Mouse (Mus musculus) heart, adult 2 months (tissue): Measurements from ENCODE around the gene Arid5b. TPM values are rescaled to one million over a fixed set of nuclear protein-coding genes. Genes with fewer than 3 reads are reported as not detected.

Experiments used
- DNase-seq, 2 experiments: peaks; one replicate each; pipeline ENCODE4 v3.0.0; 2021
- H3K27ac ChIP-seq: fragments of 200-600 bp; 2 replicates; pipeline ENCODE4 v1.8.1; 2022
- H3K27me3 ChIP-seq: fragments of 200-500 bp; 2 replicates; pipeline ENCODE4 v1.6.1; 2012; ENCODE audit warnings: mild to moderate bottlenecking, low read length, inconsistent platforms, mixed read lengths; ENCODE audit not compliant: control insufficient read depth, insufficient read depth
- H3K36me3 ChIP-seq: fragments of 200-500 bp; 2 replicates; pipeline ENCODE4 v1.6.1; 2012; ENCODE audit warnings: low read length, inconsistent platforms; ENCODE audit not compliant: control insufficient read depth, insufficient read depth
- H3K4me1 ChIP-seq: fragments of 200-500 bp; 2 replicates; pipeline ENCODE4 v1.6.1; 2011; ENCODE audit warnings: low read length; ENCODE audit not compliant: control insufficient read depth, insufficient read depth
- H3K4me3 ChIP-seq: fragments of 200-600 bp; 2 replicates; pipeline ENCODE4 v1.8.1; 2022
- H3K79me2 ChIP-seq: fragments of 200-500 bp; replicated peaks from 2 replicates; pipeline ENCODE4 v1.6.1; 2012; ENCODE audit warnings: mild to moderate bottlenecking, inconsistent platforms, low read length, moderate library complexity, mixed read lengths; ENCODE audit not compliant: control insufficient read depth, insufficient read depth
- H3K9ac ChIP-seq: fragments of 200-500 bp; 2 replicates; pipeline ENCODE4 v1.6.1; 2012; ENCODE audit warnings: low read depth, mild to moderate bottlenecking, control low read depth, inconsistent platforms, low read length, mixed read lengths
- CTCF ChIP-seq: fragments of 200-600 bp; IDR thresholded peaks from 2 replicates; pipeline ENCODE4 v1.8.1; 2022; ENCODE audit warnings: antibody characterized with exemption, mild to moderate bottlenecking, moderate library complexity
- EP300 ChIP-seq: fragments of 200-500 bp; IDR thresholded peaks from 2 replicates; pipeline ENCODE4 v1.6.1; 2011; ENCODE audit warnings: low read depth, low read length, control low read depth; ENCODE audit not compliant: insufficient read depth
- POLR2A ChIP-seq: fragments of 200-500 bp; IDR thresholded peaks from 2 replicates; pipeline ENCODE4 v1.6.1; 2011; ENCODE audit warnings: mild to moderate bottlenecking, low read depth, low read length, control low read depth; ENCODE audit not compliant: insufficient read depth
- WGBS: fragments of 180-500 bp; shearing (Covaris S2); methylation state at CpG from one replicate; pipeline ENCODE4 v1.1.7; 2018; 5-methylcytosine and 5-hydroxymethylcytosine counted together
- intact Hi-C: fragments of 180-260 bp; cut with DNase I; formaldehyde crosslinking; loops from one replicate; pipeline ENCODE4 v1.15.1; 2025
- polyA plus RNA-seq: library from polyadenylated mRNA; depleted of rRNA; stranded (reverse); fragments of >200 nt; gene quantifications from 2 replicates; pipeline ENCODE4 v1.2.3, GENCODE M21; 2012
- total RNA-seq, 2 experiments: library from RNA; stranded (reverse); gene quantifications; 2 replicates each; pipeline ENCODE4 v1.2.3; 2021

Gene Arid5b
- total and polyA plus RNA-seq, 3 experiments, result 6.3 to 22.5 (median 21.1) TPM

DNA sequence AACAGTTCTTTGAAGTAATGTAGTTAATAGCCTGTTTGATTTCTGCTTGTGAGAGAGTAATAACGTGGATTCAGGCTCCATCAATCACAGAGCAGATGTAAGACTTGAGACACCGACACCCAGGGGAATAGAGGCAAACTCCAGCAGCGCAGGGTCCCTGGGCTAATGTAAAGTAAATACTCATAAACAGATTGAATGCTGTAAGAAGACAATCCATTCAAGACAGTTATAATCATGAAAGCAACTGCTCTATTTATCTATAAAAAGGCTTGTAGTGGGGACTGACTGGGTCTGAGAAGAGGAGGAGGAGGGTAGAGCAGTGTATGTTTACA, 3.2 kb upstream of the Arid5b start:
- Histone ChIP-seq H3K27ac (peak overlapping the region; percentile 93), H3K9ac (no peak overlapping the region), H3K4me3 (no peak overlapping the region), H3K4me1 (peaks cover 1% of the 10 kb centered on the region; the same call in 1 of the 2 replicates), H3K79me2 (no peaks in the 10 kb centered on the region), H3K36me3 (no peaks in the 10 kb centered on the region), H3K27me3 (no peaks in the 10 kb centered on the region)
- intact Hi-C loops, result loop anchor here (2.0 to 10.0 kb wide), 5 partner anchors 135 to 967 kb away; no protein-coding TSS in a partner anchor
- TF ChIP-seq POLR2A, result no peak
- no peak for TF ChIP-seq EP300
- TF ChIP-seq CTCF, result no peak
- DNase-seq, result no peak
- 87% methylated on average over 3 of the region's 3 CpGs for WGBS

DNA sequence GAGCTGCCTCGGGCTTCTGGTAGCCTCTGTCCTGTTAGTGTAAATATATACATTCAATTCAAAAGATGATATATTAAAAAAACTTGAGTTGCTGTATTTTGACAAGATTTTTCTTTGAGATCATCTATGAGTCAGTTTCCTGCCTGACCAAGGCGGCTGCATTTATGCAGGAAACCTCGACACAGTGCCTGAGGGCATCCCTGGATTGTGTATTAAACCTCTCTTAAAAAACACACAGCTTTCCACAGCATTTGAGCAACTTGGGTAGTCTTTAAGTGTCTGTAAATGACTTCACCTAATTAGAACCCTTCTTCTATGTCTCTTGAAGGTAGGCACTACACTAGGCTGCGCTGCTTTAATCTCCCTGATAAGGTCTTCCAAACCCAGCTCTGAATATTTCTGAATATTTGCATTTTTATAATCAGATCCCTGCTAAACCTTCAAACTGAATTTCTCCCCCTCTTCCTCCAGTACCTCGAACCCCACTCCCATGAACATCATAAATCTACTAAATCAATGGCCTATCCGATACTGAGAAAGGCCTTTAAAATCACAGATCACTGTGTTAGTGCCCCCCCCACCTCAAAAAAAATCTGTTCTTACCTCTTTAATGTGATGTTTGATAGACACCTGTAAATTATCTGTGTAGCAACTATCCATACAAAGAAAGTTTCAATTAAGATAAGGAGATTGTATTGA, 2.7 kb upstream of the Arid5b start:
- H3K4me1 ChIP-seq, result peaks cover 1% of the 10 kb centered on the region; the same call in 1 of the 2 replicates
- no peak overlapping the region for H3K9ac ChIP-seq
- DNase-seq, result no peak
- no peak overlapping the region for H3K4me3 ChIP-seq
- intact Hi-C loops, result loop anchor here (5.0 to 10.0 kb wide), 3 partner anchors 189 to 966 kb away; no protein-coding TSS in a partner anchor
- no peaks in the 10 kb centered on the region for H3K36me3 ChIP-seq
- no peaks in the 10 kb centered on the region for H3K79me2 ChIP-seq
- H3K27me3 ChIP-seq, result no peaks in the 10 kb centered on the region
- whole genome bisulfite sequencing, result 73% methylated on average over 6 of the region's 6 CpGs
- peak overlapping the region; percentile 10 for H3K27ac ChIP-seq
- TF ChIP-seq POLR2A (no peak), CTCF (no peak), EP300 (no peak)

DNA sequence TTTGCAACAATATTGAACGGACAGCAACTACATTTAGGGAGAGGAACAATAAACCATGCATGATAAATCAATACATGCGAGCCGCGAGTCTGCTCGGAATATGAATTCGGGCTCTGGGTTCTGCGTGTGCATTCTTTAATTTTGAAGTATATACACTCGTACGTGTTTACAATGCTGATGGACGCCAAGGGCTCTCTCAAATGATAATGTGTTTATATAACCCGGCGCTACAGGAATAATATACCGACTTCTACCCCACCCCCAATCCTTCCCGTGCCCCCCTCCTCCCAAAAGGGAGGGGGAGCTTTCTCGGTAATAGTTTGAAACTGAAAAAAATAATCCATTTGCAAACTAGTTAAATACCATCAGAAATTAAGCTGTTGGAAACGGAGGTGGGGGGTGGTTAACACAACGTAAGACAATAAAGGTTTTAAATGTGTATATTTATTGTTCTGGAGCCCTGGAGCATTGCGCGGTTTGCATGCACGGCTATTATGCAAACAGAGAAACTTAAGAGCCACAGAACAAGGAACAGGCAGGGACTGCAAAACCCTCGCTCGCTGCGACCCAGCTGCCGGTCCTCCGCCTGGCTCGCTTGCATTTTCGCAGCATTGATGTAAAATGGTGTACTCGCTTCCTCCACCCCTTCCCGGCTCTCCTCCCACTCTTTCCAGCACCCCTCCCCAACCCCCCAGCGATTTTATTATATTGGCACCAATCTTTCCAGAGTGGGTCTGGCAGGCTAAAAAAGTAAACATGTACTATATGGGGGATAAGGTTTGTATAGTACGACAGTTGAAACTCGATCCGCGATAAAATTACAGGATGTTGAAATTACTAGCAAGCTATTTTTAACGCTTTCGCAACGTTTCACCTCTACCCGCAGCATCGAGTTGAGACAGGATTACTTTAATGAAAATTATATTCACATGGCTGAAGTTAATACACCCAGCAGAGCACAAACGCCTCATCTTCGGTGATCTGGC, 1.3 kb upstream of the Arid5b start:
- no peaks in the 10 kb centered on the region for H3K36me3 ChIP-seq
- TF ChIP-seq EP300, result no peak
- no peak for TF ChIP-seq CTCF
- peak; percentile 87 for TF ChIP-seq POLR2A
- H3K79me2 ChIP-seq, result no peaks in the 10 kb centered on the region
- WGBS, result under 1% methylated on average over 41 of the region's 41 CpGs
- H3K4me1 ChIP-seq, result peaks cover 1% of the 10 kb centered on the region; the same call in 1 of the 2 replicates
- DNase-seq, result peak; percentile 80 to 83
- H3K27me3 ChIP-seq, result no peaks in the 10 kb centered on the region
- peak overlapping the region; percentile 77 for H3K27ac ChIP-seq
- intact Hi-C loops, result loop anchor here (5.0 to 10.0 kb wide), 5 partner anchors 72 to 965 kb away; no protein-coding TSS in a partner anchor
- H3K9ac ChIP-seq, result peak overlapping the region; percentile 57
- peak overlapping the region; percentile 64 for H3K4me3 ChIP-seq

DNA sequence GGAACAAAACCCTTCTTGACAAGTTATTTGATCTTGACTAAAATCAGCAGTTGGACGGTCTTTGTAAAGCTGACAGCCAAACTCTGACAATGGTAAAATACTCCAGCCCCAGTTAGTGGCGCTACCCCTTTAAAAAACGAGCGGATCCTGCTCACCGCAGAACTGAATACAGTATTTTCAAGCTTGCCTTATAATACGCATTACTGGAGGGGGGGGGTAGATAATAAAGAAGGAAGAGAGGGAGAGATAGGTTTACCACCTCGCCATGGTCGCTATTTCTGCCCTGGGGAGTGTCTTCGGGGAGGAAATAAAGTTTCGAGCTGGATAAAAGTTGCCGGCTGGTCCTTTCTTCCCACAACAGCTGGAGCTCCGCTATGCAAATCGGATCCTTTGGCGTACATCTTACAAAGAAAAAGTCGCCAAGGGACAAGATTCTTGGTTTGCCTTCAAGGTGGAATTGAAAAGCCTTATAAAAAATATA, 829 bp downstream of the Arid5b start:
- Histone ChIP-seq H3K9ac (peak overlapping the region; percentile 91), H3K27me3 (no peaks in the 10 kb centered on the region), H3K36me3 (no peaks in the 10 kb centered on the region), H3K4me1 (no peaks in the 10 kb centered on the region), H3K4me3 (peak overlapping the region; percentile 64), H3K79me2 (no peaks in the 10 kb centered on the region), H3K27ac (peak overlapping the region; percentile 77)
- intact Hi-C loops, result loop anchor here (2.0 to 5.0 kb wide), 3 partner anchors 75 to 110 kb away; no protein-coding TSS in a partner anchor
- TF ChIP-seq CTCF, result no peak
- TF ChIP-seq POLR2A, result no peak
- TF ChIP-seq EP300, result no peak
- 0% methylated on average over 15 of the region's 15 CpGs for WGBS
- peak; percentile 70 to 71 for DNase-seq

DNA sequence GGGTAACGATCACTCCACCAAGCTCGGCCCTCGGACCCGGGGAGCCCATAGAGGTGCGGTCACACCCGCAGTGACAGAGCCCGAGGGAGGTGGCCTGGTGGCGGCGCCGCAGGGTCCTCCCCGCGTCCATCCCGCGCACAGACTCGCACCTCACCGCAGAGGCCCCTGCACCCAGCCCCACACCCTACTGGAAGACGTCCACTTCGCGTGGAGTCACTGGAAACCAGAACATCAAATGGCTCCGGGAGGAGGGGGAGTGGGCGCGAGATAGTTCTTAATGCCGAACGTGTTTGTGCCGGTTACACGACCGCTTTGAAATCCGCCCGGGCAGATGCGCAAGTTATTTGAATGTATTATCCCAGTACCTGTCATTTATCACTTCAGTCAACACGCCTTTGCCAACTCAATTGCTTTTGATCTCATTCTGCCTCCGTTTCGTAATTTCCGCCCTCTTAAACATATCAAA, 1.5 kb downstream of the Arid5b start:
- Histone ChIP-seq H3K27me3 (no peaks in the 10 kb centered on the region), H3K27ac (peak overlapping the region; percentile 97), H3K9ac (peak overlapping the region; percentile 89), H3K4me3 (peak overlapping the region; percentile 64), H3K36me3 (no peaks in the 10 kb centered on the region), H3K4me1 (no peaks in the 10 kb centered on the region), H3K79me2 (no peaks in the 10 kb centered on the region)
- under 1% methylated on average over 34 of the region's 34 CpGs for WGBS
- peak; percentile 77 to 80 for DNase-seq
- intact Hi-C loops, result loop anchor here (2.0 to 5.0 kb wide), 3 partner anchors 75 to 110 kb away; no protein-coding TSS in a partner anchor
- TF ChIP-seq POLR2A, result no peak
- TF ChIP-seq CTCF, result no peak
- no peak for TF ChIP-seq EP300
